Mouse (Mus musculus) liver, postnatal 0 days (tissue): ENCODE results near the gene Gopc.

Source experiments
- CTCF ChIP-seq: sonication (generic); IDR thresholded peaks from 2 replicates; pipeline ENCODE4 v1.5.1; 2016; ENCODE audit warnings: antibody characterized with exemption, low read depth
- EP300 ChIP-seq: IDR thresholded peaks from 2 replicates; pipeline ENCODE4 v1.6.1; 2016; ENCODE audit warnings: antibody characterized with exemption, low read depth, mild to moderate bottlenecking

- no peak for TF ChIP-seq CTCF
- no peak for TF ChIP-seq EP300
Observed at GRCm38 (mm10) chr10:52405160-52405559, 23.2 kb upstream of the Gopc start.
